Mouse (Mus musculus) CD8-positive naive resting alpha-beta T cell, adult 2 months (primary cell): ENCODE data around the gene Atp2b2.

ENCODE experiments used
- DNase-seq, 2 experiments: peaks; one replicate each; pipeline ENCODE4 v3.0.0; 2022; ENCODE audit warnings: low read depth in 2 of 2, low spot score in 2 of 2

The Atp2b2 gene

GRCm38 (mm10) chr6:114042332-114042731 lies at the start of gene Atp2b2:
Gene Atp2b2 (minus strand): TSS chr6:114042613.
- DNase-seq: no peak

GRCm38 (mm10) chr6:114089626-114090025 lies 47.2 kb upstream of the Atp2b2 start:
- peak; percentile 14 to 17 for DNase-seq

DNA sequence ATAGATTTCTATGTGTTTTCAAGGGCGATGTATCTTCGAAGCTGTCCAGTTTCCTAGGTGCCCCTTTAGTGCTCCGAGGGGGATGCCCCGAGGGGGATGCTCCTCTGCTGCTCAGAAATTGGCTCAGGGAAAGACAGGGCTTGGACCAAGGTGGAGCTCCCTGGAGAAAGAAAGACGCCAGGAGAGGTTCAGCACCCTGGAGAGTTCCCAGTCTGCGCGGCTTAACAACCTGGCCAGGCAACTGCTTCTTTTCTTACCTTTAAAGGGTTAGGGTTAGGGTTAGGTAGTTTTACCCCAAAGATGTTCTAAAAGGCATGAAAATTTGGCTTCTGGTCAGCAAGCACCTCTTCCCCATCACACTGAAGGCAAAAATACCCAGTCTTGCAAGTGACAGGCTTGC lies 44.7 kb upstream of the Atp2b2 start:
- DNase-seq: no peak

GRCm38 (mm10) chr6:114078556-114078955 lies 36.1 kb upstream of the Atp2b2 start:
- DNase-seq: no peak

GRCm38 (mm10) chr6:114076560-114076959 lies 34.1 kb upstream of the Atp2b2 start:
- DNase-seq: no peak

DNA sequence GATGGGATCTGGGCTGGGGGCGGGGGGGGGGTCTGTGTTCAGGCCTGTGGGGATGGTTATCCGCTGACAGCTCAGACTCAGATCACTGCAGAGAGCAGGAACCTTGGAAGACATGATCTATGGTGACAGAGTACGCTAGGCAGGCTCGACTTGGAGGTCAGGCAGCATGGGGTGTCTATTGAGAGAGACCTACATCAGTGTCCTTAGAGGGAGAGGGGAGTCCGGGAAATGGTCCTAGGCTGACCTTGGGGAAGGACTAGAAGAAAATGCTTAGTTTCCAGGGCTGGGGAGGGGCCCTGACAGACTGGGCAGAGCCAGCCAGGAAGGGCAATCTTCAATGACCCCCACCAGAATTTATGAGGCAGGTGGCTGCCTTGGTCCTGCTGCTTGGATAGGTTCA lies 33.6 kb upstream of the Atp2b2 start:
- DNase-seq: no peak

DNA sequence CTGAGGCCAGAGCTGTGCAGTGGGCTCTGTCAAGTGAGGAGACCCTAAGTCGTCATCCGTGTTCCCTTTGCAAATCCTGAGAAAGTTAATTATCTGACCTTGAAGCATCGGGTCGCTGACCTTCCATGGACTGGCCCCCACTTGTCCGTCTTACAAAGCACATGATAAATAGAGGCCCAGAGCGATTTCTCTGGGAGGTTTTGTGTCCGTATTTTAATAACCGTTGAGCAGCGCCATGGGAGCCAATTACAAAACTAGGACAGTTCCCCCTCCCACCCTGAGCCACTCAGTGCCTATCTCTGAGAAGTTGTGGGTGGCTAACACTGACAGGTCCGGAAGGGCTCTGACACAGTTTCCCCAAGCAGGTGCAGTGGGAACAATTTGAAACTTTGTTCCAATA lies 32.5 kb upstream of the Atp2b2 start:
- no peak for DNase-seq

DNA sequence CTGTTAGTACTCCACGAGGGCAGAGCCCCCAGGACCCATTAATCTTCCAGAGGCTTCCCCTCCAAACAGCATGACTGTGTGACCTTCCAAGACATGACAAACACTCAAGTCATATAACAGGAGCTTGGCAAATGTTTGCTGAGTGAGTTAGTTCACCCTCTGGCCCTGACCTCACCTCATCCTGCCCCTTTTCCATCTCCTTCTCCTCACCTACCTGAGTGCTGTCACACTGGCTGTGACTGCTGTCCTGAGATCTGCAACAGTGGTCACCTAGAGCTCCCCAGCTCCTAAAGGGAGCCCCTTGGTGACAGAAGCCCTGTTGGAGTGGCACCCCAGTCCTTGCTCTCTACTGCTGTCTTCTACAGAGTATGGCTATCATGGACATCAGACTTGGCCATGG lies 31.8 kb upstream of the Atp2b2 start:
- no peak for DNase-seq

- DNase-seq: no peak
Observed at GRCm38 (mm10) chr6:114071564-114071963, 29.2 kb upstream of the Atp2b2 start.

- DNase-seq: no peak
Observed at GRCm38 (mm10) chr6:114063100-114063499, 20.7 kb upstream of the Atp2b2 start.

DNA sequence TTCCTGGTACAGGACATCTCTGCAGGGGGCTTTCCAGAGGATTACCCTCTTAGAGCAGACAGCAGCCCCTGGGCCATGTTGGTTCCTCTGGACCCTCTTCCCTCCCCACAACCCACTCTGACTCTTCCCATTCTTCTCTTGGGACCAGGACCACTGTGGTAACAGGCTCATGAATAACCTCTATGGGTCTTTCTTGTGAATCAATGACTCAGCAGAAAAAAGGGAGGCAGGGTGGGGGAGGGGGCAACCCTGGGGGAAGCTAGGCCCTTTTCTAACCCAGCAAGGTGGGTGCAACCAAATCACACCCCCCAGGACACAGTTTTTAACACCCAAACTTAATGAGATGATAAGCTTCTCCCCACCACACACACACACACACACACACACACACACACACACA lies 20.3 kb upstream of the Atp2b2 start:
- DNase-seq: no peak

- DNase-seq: no peak
Observed at GRCm38 (mm10) chr6:114059206-114059605, 16.8 kb upstream of the Atp2b2 start.

DNA sequence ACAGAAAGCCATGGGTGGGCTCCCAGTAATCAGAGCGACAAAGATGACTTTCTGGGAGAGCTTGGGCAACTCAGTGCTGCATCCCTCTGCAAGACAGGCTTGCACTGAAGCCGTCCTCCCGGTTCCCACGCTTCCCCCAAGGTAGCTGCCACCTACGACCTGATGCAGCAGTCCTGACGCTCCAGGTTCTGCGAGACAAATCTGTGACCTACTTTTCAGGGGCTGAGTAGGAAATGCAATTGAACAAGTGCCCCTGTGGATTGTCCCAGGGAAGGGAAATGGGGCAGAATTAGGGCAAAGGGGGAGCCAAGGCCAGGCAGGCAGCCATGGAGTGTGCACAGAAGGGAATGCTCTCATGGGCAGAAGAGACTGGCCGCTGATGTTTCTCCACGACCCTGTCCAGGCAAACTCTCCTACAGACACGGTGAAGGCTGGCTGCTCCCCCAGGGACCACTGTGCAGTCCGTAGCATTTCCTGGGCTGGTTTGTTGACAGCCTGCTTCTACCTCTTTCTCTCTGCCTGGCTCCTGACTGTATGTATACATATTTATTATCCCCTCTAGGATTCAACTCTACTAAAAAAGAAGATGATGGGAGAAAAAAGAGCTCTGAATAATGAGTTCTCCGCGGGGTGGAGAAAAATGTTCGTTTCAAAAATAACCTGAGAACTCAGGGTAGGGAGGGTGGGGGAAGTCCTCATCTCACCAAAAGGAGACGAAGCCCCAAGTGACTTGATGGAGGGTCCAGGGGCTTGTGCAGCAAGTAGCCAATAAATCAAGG lies 15.8 kb upstream of the Atp2b2 start:
- DNase-seq: no peak

DNA sequence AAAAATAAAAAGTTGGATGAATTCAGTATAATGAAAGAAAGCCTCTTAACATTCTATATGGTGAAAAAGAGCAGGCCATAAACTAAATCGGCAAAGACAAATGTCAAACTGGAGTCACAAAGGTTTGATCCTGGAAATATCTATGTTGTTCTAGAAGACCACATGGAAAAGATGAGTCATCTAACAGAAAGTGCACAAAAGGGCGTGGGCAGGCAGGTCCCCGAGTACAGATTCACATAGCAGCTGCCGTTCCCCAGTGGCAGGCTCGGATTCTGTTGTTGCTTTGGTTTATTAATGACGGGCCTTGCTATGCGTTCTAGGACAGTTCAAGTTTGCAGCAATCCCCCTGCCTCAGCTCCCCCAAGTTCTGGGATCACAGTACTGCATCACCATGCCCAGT lies 12.9 kb upstream of the Atp2b2 start:
- no peak for DNase-seq

DNA sequence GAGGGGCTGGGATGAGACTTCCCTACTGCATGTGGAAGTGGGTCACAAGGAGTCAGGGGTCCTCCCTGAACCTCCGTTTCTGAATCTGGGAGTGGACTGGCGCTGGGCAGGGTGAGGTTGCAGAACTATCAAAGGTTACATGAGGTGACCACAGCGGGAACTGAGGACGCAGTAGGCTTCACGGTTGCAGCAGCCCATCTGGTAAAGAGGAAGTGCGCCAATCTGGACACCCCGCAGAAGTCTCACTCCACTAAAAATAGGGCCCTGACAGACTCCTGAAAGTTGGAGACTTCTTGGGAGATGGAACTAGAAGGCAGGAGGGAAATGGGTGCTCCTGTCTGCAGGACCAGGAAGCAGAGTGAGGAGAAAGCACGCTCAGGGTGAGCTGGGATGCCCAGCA lies 2.5 kb upstream of the Atp2b2 start:
- no peak for DNase-seq

DNA sequence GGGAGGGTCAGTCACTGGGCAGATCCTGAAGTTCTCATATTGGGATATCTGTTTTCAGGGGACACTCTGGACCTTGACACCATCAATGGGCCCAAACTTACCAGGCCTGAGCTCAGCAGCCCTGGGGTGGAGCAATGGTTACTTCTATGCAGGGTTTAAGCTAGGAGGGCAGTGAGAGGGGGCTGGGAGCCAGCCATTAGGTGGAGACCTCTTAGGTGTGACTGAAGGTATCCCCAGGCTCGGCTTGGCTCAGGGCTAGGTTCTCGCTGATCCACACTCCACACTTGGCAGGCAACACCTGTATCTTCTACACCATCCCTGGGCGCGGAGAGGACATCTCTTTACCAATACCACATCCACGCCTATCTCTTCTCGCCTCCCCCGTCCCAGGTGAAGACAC lies 423 bp upstream of the Atp2b2 start:
- no peak for DNase-seq

DNA sequence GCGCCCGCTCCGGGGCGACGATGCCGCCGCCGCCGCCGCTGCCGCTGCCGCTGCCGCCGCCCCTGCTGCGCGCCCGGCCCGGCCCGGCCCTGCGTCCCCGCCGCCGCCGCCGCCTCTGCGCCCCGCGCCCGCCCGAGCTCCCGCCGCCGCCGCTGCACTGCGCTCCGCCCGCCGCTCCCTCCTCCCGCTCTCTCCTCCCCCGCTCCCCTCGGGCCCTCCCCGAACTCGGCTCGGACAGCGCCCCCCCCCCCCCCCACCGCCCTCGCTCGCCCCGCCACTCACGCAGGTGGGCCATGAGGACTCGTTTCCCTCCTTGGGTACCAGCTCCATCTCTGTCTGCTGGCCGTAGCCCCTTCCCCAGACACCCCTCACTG lies 515 bp downstream of the Atp2b2 start:
- DNase-seq: no peak

GRCm38 (mm10) chr6:114041097-114041910 lies 1.1 kb downstream of the Atp2b2 start:
- DNase-seq: no peak

DNA sequence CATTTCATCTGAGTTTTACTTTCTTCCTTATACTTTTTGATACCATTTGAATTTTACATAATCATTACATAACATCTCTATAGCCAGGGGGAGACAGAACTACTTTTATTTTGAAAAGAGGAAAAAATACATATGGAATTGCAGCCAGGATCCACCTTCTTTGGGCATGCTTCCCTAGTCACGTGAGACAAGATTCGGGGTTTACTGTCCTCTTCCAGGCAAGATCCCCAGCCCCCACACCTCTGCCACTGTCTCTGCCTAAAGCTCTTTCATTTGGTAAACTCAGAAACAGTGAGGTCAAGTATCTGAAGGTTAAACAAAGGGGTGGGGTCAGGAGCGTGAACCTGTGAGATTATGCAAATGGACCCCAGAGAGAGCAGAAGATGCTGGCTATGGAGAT lies 6.7 kb downstream of the Atp2b2 start:
- DNase-seq: no peak

DNA sequence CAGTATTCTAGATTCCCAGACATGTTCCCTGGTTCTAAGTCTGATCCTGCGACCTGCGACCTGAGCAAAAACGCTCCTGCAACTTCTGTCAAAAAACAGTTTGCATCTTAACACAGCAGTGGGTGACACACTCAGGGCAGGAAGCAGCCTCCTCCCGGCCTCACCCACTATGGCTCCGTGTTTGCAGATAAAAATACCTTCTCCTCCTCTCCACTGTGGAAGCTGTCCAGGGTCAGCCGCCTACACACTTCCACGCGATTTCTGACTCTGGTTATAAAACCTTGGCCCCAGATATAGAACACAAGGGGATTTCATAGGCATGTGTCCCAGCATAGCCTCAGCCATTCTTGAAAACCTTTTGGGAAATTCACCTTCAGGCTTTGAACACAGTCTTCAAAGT lies 9.6 kb downstream of the Atp2b2 start:
- DNase-seq: no peak

DNA sequence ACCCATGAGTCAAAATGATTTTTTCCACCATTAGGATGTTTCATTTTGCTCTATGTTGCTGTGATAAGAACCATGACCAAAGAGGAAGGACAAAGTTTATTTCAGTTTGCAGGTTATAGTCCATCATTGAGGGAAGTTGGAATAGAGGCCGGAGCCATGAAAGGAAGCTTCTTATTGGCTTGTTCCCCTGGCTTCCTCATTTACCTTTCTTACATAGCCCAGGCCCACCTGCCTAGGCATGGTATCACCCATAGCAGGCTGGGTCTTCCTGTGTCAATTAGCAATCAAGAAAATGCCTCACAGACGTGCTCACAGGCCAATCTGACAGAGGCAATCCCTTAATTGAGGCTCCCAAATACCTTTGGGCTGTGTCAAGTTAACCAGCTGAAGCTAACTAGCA lies 18.6 kb downstream of the Atp2b2 start:
- no peak for DNase-seq

DNA sequence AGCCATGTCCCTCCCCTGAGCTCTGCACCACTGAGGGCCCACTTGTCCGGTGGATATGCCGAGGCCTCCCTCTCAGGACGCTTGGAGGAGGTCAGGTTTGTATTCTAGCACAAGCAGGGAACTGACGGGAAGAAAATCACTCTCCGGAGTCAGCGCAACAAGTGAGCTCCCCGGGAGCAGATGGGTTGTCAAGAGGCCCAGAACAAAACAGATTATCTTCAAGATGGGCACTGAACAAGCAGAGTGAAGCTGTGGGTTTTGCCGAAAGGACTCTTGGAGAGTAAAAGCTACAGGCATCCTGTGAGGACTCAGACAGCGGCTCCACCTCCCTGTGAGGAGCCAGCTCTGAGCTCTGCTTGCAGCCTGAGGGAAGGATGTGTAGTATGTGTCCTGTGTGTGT lies 20.3 kb downstream of the Atp2b2 start:
- no peak for DNase-seq

DNA sequence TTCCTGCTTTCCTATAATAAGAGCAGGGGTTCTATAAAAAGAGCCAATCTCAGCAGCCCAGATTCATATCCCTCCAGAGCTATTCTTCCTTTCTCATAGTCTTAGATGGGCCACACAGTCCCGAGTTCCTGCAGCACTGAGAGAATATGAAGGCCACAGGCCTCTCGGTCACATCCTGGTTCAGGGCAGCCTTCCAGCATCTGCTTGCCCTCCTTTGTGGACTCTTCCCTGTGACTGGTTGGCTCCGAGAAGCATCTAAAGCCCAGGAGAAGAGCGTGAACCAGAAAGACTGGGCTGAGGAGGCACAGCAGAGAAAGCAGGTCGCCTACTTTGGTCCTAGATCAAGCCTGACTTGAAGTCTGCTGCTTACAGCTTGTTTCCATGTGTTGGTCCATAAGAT lies 28.6 kb downstream of the Atp2b2 start:
- no peak for DNase-seq
